Mouse (Mus musculus) layer of hippocampus, adult 2 months (tissue): ENCODE data around the gene Tmem91. TPM values are rescaled to one million over a fixed set of nuclear protein-coding genes. Genes with fewer than 3 reads are reported as not detected.
A peak's percentile ranks its signal among the peaks of the same experiment; 100 is the strongest.

Experiments
- DNase-seq, 2 experiments: peaks; one replicate each; pipeline ENCODE4 v3.0.0; 2022; ENCODE audit warnings: low spot score in 2 of 2
- H3K27ac ChIP-seq: fragments of 200-600 bp; 2 replicates; pipeline ENCODE4 v1.8.1; 2022
- H3K4me3 ChIP-seq: fragments of 200-600 bp; 2 replicates; pipeline ENCODE4 v1.8.1; 2022; ENCODE audit warnings: mild to moderate bottlenecking
- CTCF ChIP-seq: fragments of 200-600 bp; conservative IDR thresholded peaks from 2 replicates; pipeline ENCODE4 v1.8.1; 2022; ENCODE audit warnings: antibody characterized with exemption, mild to moderate bottlenecking, moderate library complexity
- total RNA-seq, 2 experiments: library from RNA; stranded (reverse); gene quantifications; 2 replicates each; pipeline ENCODE4 v1.2.3; 2021

Gene Tmem91
- total RNA-seq, 2 experiments from 2014 or later: 8.6 to 11.6 TPM

GRCm38 (mm10) chr7:25676085-25676781 is 1.3 kb upstream of the Tmem91 start:
- Histone ChIP-seq H3K4me3 (no peak overlapping the region; the same call in 1 of the 2 replicates), H3K27ac (no peak overlapping the region)
- peak; percentile 90 to 91 for DNase-seq
- TF ChIP-seq CTCF: no peak

- no peak overlapping the region for H3K27ac ChIP-seq
- DNase-seq: no peak
- TF ChIP-seq CTCF: no peak
- no peak overlapping the region for H3K4me3 ChIP-seq
These were observed 439 bp upstream of the Tmem91 start for GRCm38 (mm10) chr7:25675405-25675804.

DNA sequence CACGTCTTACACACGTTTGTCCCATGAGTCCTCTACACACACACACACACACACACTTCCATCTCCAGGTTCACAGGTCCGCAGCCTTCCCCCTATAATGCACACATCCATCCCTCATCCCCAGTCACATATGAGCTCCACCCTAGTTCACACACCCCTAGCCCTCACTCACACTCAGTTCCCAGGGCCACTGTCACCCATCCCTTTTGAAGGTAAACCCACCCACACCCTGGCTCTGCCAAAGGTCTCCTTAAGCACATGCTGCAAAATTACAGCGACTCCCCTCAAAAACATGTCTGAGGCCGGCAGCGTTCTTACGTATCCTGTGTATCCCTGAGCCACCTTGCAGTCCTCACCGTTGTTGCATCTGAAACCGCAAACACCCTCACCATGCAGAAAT is 669 bp downstream of the Tmem91 start:
- TF ChIP-seq CTCF: no peak
- DNase-seq: no peak
- Histone ChIP-seq H3K27ac (no peak overlapping the region), H3K4me3 (no peak overlapping the region; the same call in 1 of the 2 replicates)

DNA sequence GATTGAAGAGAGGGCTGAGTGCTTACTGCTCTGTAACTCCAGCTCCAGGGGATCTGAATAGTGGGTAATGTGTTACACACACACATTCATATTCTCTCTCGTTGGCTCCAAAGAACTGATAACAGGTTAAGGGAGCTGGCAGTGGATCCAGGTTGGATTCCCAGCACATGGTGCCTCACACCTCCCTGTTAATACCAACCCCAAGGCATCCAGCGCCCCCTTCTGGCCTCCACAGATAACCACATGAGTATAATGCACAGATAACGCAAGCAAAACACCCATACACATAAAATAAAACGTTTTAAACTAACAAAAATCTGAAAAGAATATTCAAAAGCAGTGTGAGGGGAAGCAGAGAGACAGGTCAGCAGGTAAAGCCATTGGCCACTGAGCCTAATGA is 2.5 kb downstream of the Tmem91 start:
- H3K4me3 ChIP-seq: no peak overlapping the region
- H3K27ac ChIP-seq: no peak overlapping the region
- no peak for DNase-seq
- peak; percentile 50 for TF ChIP-seq CTCF

DNA sequence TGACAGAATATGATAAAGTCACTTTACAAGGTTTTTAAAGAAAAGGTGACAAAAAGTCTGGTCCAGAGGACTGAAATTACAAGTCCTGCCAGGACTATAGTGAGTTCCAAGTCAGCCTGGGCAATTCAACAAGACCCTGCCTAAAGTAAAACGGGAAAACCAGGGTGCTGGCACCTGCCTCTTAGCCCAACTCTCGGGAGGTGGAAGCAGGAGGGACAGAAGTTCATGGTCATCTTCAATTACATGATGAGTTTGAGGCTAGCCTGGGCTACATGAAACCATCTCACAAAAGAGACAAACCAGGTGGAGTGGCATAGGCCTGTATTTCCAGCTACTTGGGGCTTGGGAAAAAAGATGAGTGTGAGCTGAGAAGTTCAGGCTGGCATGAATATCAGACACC is 3.3 kb downstream of the Tmem91 start:
- H3K27ac ChIP-seq: no peak overlapping the region
- no peak overlapping the region for H3K4me3 ChIP-seq
- no peak for TF ChIP-seq CTCF
- DNase-seq: no peak

DNA sequence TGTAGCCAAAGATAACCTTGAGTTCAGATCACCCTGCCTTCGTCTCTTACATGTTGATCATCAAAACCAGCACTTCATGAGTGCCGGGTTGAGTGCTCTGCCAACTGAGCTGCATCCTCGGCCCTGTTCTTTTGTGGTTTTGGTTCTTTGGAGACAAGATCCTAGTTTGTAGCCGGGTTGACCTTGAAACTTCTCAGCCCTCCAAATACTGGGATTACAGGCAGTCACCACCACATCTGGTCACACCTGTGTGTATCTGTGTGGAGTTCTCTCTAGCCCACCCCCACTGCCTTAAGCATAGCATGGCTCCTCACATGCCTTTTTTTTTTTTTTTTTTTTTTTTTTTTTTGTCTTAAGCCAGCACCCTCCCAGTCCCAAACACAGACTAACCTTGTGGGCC is 4.9 kb downstream of the Tmem91 start:
- Histone ChIP-seq H3K4me3 (no peak overlapping the region), H3K27ac (no peak overlapping the region)
- no peak for TF ChIP-seq CTCF
- no peak for DNase-seq

DNA sequence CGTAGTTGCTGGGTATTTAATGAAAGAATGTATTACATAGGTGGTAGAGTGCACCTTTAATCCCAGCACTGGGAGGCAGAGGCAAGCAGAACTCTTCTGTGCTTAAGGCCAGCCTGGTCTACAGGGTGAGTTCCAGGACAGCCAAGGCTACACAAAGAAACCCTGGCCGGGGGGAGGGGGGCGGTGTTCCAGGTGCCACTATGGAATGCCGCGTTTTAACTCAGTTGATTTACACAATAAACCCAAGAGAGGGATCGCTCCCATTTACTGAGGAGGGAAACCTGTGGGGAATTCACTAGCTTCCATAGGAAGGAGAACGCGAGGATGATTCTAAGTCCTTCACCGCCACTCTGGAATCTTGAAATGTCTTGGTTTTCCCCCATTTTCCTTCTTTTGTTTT is 5.3 kb downstream of the Tmem91 start:
- TF ChIP-seq CTCF: no peak
- no peak overlapping the region for H3K4me3 ChIP-seq
- no peak for DNase-seq

DNA sequence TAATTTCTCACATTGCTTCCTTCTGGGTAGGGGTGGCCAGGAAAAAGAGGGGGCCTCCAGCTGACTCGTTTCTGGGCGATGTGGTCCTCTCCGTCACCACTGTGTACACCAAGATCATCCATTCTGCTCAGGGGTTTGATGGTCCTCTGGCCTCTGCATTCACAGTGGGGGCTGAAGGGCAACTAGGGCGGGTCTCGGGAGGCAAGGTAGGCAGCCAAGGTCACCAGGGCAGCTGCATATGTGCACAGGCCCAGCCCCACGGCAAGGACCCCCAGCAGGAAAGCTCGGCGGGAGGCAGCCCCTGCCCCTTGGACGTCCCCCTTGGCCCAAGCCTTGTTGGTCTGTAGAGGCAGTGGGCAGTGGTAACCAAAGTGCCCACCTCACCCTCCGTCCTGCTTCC is 5.8 kb downstream of the Tmem91 start:
- TF ChIP-seq CTCF: no peak
- H3K27ac ChIP-seq: no peak overlapping the region
- no peak for DNase-seq
- H3K4me3 ChIP-seq: no peak overlapping the region

More for the DNA sequence above, 5.3 kb downstream of the Tmem91 start:
- no peak overlapping the region for H3K27ac ChIP-seq

DNA sequence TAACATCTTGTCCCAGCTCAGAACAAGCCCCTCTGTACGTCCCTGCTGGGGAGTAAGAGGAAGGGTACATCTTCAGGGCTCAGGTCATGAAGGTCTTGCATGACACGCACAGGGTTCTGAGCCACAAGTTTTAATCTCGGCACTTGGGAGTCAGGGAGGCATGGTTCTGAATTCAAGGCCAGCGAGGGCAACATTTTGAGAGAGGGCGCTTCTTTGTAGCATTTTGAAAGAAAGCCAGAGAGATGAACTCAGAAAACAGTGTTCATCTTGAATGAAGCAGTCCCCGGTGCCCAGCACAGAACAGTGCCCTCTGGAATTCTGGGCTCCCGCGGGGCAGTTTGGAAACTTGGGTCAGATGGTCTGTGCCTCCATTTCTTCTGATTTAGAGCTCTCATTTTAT is 8.6 kb downstream of the Tmem91 start:
- TF ChIP-seq CTCF: no peak
- no peak overlapping the region for H3K4me3 ChIP-seq
- DNase-seq: no peak
- no peak overlapping the region for H3K27ac ChIP-seq

DNA sequence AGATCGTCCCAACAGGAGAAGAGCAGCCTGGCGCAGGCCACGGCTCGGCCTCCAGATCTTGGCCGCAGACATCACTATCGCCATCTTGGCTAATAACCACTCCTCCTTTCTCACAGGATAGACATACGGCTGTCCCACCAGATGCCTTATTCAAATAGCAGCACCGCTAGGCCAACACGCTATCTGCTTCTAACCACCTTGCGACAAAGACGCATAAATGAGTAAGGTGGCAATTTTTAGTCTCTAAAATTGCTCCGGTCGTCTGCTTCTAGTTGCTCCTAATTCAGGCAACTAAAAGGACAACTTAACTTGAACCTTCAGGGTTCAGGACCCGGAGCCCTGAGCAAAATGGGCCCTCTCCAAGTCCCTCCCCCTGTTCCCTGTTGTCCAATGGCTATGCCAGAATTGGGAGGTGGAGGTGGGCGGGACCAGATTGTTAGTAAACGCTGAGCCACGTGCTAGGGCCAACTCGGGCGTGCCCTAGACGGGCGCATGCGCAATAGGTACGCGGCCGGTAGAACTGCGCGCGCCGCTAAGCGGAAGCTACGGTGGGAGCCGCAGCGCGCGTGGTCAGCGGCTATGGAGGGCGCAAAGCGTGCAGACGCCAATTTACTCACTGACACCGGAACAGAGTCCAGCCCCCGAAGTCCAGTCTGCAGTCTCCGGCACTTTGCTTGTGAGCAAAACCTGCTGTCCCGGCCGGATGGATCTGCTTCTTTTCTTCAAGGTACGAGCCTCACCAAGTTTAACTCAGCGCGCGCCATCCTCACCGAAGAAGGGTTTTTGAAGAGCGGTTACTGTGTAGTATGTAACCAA is 16.1 kb downstream of the Tmem91 start, which contains the start of the genes Bckdha and Exosc5:
Gene Bckdha, minus strand, starts transcription at position 325 of the 816 bp plus-strand sequence.
Gene Exosc5, plus strand, starts transcription at position 508 of the 816 bp plus-strand sequence.
- TF ChIP-seq CTCF: no peak
- DNase-seq: peak; percentile 99
- peak within 1 kb of the TSS; percentile 74 for H3K4me3 ChIP-seq
- H3K27ac ChIP-seq: peak within 1 kb of the TSS; percentile 100

DNA sequence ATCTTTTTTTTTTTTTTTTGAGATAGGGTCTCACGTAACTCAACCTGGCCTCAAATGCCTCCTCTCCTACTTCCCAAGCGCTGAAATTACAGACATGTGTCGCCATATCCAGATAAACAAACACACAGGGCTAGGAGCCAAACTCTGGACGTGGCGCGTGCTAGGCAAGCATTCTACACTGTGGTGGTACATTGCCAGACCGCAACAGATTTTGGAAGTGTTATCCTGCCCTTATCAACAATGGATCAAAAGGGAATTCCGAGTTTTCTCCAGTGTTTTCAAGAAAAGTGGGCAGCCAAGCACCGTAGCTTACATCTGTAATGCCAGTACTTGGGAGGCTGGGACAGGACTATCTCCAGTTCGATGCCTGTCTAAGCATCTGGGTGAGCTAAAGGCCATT is 17.2 kb downstream of the Tmem91 start:
- Histone ChIP-seq H3K27ac (peak overlapping the region; percentile 100; the same call in 1 of the 2 replicates), H3K4me3 (peak overlapping the region; percentile 74)
- DNase-seq: no peak
- TF ChIP-seq CTCF: no peak

- no peak for TF ChIP-seq CTCF
- no peak overlapping the region for H3K4me3 ChIP-seq
- no peak overlapping the region for H3K27ac ChIP-seq
- no peak for DNase-seq
These were observed 19.2 kb downstream of the Tmem91 start for GRCm38 (mm10) chr7:25655601-25656428.

- H3K27ac ChIP-seq: no peak overlapping the region
- no peak for DNase-seq
- H3K4me3 ChIP-seq: no peak overlapping the region
- TF ChIP-seq CTCF: no peak
These were observed 22.7 kb downstream of the Tmem91 start for GRCm38 (mm10) chr7:25652244-25652759.
